Mouse (Mus musculus): ENCODE measurements around the gene Nme9.

The Nme9 gene

DNA sequence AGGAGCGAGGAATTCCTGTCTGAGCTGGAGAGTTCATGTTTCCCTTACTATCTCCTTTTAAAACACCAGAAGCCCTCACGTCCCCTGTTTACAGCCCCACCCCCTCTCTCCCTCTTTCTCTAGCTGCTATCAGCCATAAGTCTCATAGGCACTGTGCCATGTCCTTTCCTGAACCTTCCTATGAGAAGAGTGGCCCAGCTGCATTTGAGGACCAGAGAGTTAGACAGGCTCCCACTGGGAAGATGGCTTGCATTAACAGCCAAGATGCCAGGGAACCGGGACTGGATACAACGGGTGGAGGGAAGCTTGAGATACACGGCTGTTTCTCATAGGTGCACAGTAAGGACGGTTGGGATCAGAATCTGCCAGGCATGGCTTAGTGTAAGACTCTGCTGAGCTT lies 13.6 kb downstream of the Nme9 start:
- in situ Hi-C loops (cut with MboI; ENCODE audit: low pct_unique_long_range_greater_than_20kb in 1 of 2, low sequenced_read_pairs in 2 of 2, unreplicated experiment in 1 of 2), result loop anchor here in 1 of 2 experiments (25.0 kb wide), 1 partner anchor 197 kb away; no protein-coding TSS in a partner anchor

DNA sequence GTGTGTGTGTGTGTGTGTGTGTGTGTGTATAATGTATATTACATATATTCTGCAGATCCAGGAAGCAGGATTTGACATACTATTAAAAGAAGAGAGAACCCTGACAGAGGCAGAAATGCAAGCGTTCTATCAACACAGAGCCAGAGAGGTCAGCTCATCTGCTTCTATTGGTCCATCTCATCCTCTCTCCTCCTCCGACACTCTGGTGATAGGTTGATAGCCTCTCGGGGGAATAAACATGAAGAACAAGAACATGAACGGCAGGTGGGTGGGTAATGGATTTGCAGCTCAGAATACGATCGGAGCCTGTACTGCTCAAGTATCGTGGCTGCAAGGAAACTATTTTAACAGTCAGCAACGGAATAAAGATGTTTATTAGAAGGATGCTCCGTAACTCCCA lies 17.3 kb downstream of the Nme9 start:
- in situ Hi-C loops (cut with MboI; ENCODE audit: low pct_unique_long_range_greater_than_20kb in 1 of 2, low sequenced_read_pairs in 2 of 2, unreplicated experiment in 1 of 2), result loop anchor here in 1 of 2 experiments (25.0 kb wide), 1 partner anchor 194 kb away; no protein-coding TSS in a partner anchor

- in situ Hi-C loops (cut with MboI; ENCODE audit: low pct_unique_long_range_greater_than_20kb in 1 of 2, low sequenced_read_pairs in 2 of 2, unreplicated experiment in 1 of 2), result loop anchor here in 1 of 2 experiments (5.0 to 25.0 kb wide), 2 partner anchors 103 to 193 kb away; no protein-coding TSS in a partner anchor
Observed at GRCm38 (mm10) chr9:99469681-99470273, 18.5 kb downstream of the Nme9 start.

GRCm38 (mm10) chr9:99470347-99471092 lies 19.2 kb downstream of the Nme9 start:
- in situ Hi-C loops (cut with MboI; ENCODE audit: low pct_unique_long_range_greater_than_20kb in 1 of 2, low sequenced_read_pairs in 2 of 2, unreplicated experiment in 1 of 2), result loop anchor here in 1 of 2 experiments (5.0 to 25.0 kb wide), 2 partner anchors 102 to 192 kb away; no protein-coding TSS in a partner anchor

DNA sequence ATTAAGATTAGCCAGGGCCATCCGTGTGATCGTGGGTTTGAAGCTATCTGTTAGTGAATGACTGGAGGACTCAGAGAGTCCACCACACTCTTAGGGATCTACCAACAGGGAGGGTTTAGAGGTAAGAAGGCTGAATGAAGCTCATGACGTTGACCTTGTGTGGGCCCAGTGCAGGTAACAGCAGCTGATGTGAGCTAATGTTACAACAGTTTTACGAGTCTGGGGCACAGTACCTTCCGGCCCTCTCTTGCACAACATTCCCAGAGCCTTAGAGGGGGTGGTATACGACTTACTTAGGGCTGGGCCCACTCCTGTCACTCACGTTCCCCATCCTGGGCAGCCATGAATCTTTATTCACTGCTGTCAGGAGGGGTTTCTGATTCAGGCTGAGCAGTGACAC lies 20.1 kb downstream of the Nme9 start:
- in situ Hi-C loops (cut with MboI; ENCODE audit: low pct_unique_long_range_greater_than_20kb in 1 of 2, low sequenced_read_pairs in 2 of 2, unreplicated experiment in 1 of 2), result loop anchor here in 1 of 2 experiments (5.0 to 25.0 kb wide), 2 partner anchors 101 to 191 kb away; no protein-coding TSS in a partner anchor

GRCm38 (mm10) chr9:99479181-99479711 lies 28.0 kb downstream of the Nme9 start:
- in situ Hi-C loops (cut with MboI; ENCODE audit: low pct_unique_long_range_greater_than_20kb in 1 of 2, low sequenced_read_pairs in 2 of 2, unreplicated experiment in 1 of 2), result no loop called here

DNA sequence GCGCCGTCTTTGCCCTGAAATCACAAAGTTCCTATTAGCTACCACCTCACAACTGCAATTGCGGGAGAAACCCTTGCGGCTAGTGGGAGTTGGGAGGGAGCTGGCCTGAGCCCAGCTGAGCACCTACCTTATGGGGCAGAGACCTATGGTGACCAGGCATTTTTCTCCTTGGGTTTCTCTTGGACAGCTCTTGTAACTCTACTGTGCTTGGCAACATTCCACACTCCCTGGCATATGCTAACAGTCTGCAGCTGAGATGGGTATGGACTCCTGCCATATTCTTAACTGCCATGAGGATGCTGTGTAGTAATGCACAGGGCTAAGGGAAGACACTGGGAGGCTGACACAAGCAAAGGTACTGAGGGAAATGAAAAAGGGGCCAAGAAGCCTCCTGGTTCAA lies 29.5 kb downstream of the Nme9 start:
- in situ Hi-C loops (cut with MboI; ENCODE audit: low pct_unique_long_range_greater_than_20kb in 1 of 2, low sequenced_read_pairs in 2 of 2, unreplicated experiment in 1 of 2), result no loop called here

- in situ Hi-C loops (cut with MboI; ENCODE audit: low pct_unique_long_range_greater_than_20kb in 1 of 2, low sequenced_read_pairs in 2 of 2, unreplicated experiment in 1 of 2), result no loop called here
Observed at GRCm38 (mm10) chr9:99483191-99483590, 31.9 kb downstream of the Nme9 start.

GRCm38 (mm10) chr9:99484632-99485031 lies 33.4 kb downstream of the Nme9 start:
- in situ Hi-C loops (cut with MboI; ENCODE audit: low pct_unique_long_range_greater_than_20kb in 1 of 2, low sequenced_read_pairs in 2 of 2, unreplicated experiment in 1 of 2), result no loop called here

GRCm38 (mm10) chr9:99485144-99485543 lies 33.9 kb downstream of the Nme9 start:
- in situ Hi-C loops (cut with MboI; ENCODE audit: low pct_unique_long_range_greater_than_20kb in 1 of 2, low sequenced_read_pairs in 2 of 2, unreplicated experiment in 1 of 2), result no loop called here

DNA sequence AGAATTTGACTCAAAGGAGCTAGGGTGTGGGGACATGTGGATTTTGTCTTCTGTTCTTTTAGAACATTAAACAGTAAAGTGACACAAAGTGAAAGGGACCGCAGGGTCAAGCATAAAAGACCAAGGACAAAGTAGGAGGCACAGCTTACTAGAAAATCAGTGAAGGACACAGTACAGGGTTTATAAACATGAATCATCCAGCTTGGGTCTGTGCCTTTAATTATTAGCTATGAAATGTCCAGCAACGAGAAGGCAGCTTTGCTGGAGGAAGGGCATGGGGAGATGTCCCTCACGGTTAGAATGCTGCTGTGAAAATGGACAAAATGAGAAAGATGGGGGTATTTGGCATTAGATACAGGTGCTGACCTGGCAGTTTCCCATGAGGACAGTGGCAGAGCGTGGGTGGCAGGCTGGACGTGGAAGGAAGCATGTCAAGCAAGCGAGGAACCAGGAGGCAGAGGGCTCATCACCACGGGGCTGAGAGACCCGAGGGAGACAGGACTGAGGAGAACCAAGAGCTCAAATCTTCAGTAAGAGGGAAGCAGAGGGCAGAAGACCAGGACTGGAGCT lies 35.9 kb downstream of the Nme9 start:
- in situ Hi-C loops (cut with MboI; ENCODE audit: low pct_unique_long_range_greater_than_20kb in 1 of 2, low sequenced_read_pairs in 2 of 2, unreplicated experiment in 1 of 2), result no loop called here

GRCm38 (mm10) chr9:99487841-99488240 lies 36.6 kb downstream of the Nme9 start:
- in situ Hi-C loops (cut with MboI; ENCODE audit: low pct_unique_long_range_greater_than_20kb in 1 of 2, low sequenced_read_pairs in 2 of 2, unreplicated experiment in 1 of 2), result no loop called here

GRCm38 (mm10) chr9:99491050-99491449 lies 39.8 kb downstream of the Nme9 start:
- in situ Hi-C loops (cut with MboI; ENCODE audit: low pct_unique_long_range_greater_than_20kb in 1 of 2, low sequenced_read_pairs in 2 of 2, unreplicated experiment in 1 of 2), result no loop called here

GRCm38 (mm10) chr9:99492634-99493200 lies 41.4 kb downstream of the Nme9 start:
- in situ Hi-C loops (cut with MboI; ENCODE audit: low pct_unique_long_range_greater_than_20kb in 1 of 2, low sequenced_read_pairs in 2 of 2, unreplicated experiment in 1 of 2), result no loop called here

GRCm38 (mm10) chr9:99499336-99499735 lies 48.1 kb downstream of the Nme9 start:
- in situ Hi-C loops (cut with MboI; ENCODE audit: low pct_unique_long_range_greater_than_20kb in 1 of 2, low sequenced_read_pairs in 2 of 2, unreplicated experiment in 1 of 2), result no loop called here

- in situ Hi-C loops (cut with MboI; ENCODE audit: low pct_unique_long_range_greater_than_20kb in 1 of 2, low sequenced_read_pairs in 2 of 2, unreplicated experiment in 1 of 2), result no loop called here
Observed at GRCm38 (mm10) chr9:99505875-99506274, 54.6 kb downstream of the Nme9 start.
